Mouse (Mus musculus): ENCODE measurements around the gene Josd1. TPM values are rescaled to one million over a fixed set of nuclear protein-coding genes. Genes with fewer than 3 reads are reported as not detected.

Gene Josd1
- polyA plus RNA-seq, 1 experiment from 2014 or later = 32.7 TPM

- Histone ChIP-seq H3K4me2 (replicated peaks) (peak within 1 kb of the TSS; percentile 83), H3K9me3 (no peaks in the 10 kb centered on the region), H3K9ac (peak within 1 kb of the TSS; percentile 78), H3K27ac (peak within 1 kb of the TSS; percentile 68; the same call in 1 of the 2 replicates), H3K36me3 (peaks cover 9% of the 10 kb centered on the region; the same call in 1 of the 2 replicates), H3K4me3 (peak within 1 kb of the TSS; percentile 71), H3K4me1 (peaks cover 40% of the 10 kb centered on the region), H3K27me3 (no peaks in the 10 kb centered on the region)
- ATAC-seq (ENCODE audit: insufficient number of reproducible peaks, insufficient read depth, low FRiP score, low TSS enrichment) = peak; percentile 97
- WGBS = 1% methylated on average over 45 of the region's 45 CpGs
Measured at GRCm38 (mm10) chr15:79690426-79691022, 2.8 kb upstream of the Josd1 start, which contains the start of gene Gtpbp1. Gene Gtpbp1, plus strand, starts transcription at chr15:79690845.

- peak overlapping the region; percentile 71 for H3K4me3 ChIP-seq
- ATAC-seq (ENCODE audit: insufficient number of reproducible peaks, insufficient read depth, low FRiP score, low TSS enrichment) = no peak
- WGBS = 14% methylated on average over 24 of the region's 24 CpGs
- no peaks in the 10 kb centered on the region for H3K9me3 ChIP-seq
- H3K27ac ChIP-seq = no peak overlapping the region
- no peak overlapping the region for H3K9ac ChIP-seq
- peaks cover 47% of the 10 kb centered on the region for H3K4me1 ChIP-seq
- no peaks in the 10 kb centered on the region for H3K27me3 ChIP-seq
- H3K4me2 ChIP-seq (replicated peaks) = peak overlapping the region; percentile 83
- H3K36me3 ChIP-seq = peaks cover 9% of the 10 kb centered on the region; the same call in 1 of the 2 replicates
Measured at GRCm38 (mm10) chr15:79689662-79690425, 2.1 kb upstream of the Josd1 start.

- Histone ChIP-seq H3K36me3 (no peaks in the 10 kb centered on the region), H3K4me1 (peaks cover 58% of the 10 kb centered on the region), H3K9me3 (no peaks in the 10 kb centered on the region), H3K4me3 (peak overlapping the region; percentile 77), H3K9ac (peak overlapping the region; percentile 89), H3K4me2 (replicated peaks) (peak overlapping the region; percentile 78), H3K27me3 (no peaks in the 10 kb centered on the region), H3K27ac (peak overlapping the region; percentile 97)
- 3% methylated on average over 8 of the region's 8 CpGs for WGBS
- ATAC-seq (ENCODE audit: insufficient number of reproducible peaks, insufficient read depth, low FRiP score, low TSS enrichment) = no peak
Measured at GRCm38 (mm10) chr15:79688268-79688956, 693 bp upstream of the Josd1 start.

- peaks cover 60% of the 10 kb centered on the region for H3K4me1 ChIP-seq
- H3K4me2 ChIP-seq (replicated peaks) = peak overlapping the region; percentile 78
- peak overlapping the region; percentile 77 for H3K4me3 ChIP-seq
- peak overlapping the region; percentile 89 for H3K9ac ChIP-seq
- ATAC-seq (ENCODE audit: insufficient number of reproducible peaks, insufficient read depth, low FRiP score, low TSS enrichment) = no peak
- H3K27me3 ChIP-seq = no peaks in the 10 kb centered on the region
- no peaks in the 10 kb centered on the region for H3K36me3 ChIP-seq
- no peaks in the 10 kb centered on the region for H3K9me3 ChIP-seq
- WGBS = 0% methylated on average over 33 of the region's 33 CpGs
- peak overlapping the region; percentile 97 for H3K27ac ChIP-seq
Measured at GRCm38 (mm10) chr15:79687175-79687574, 544 bp downstream of the Josd1 start.

GRCm38 (mm10) chr15:79686046-79686869, 1.5 kb downstream of the Josd1 start:
- Histone ChIP-seq H3K4me2 (replicated peaks) (peak overlapping the region; percentile 78), H3K9ac (peak overlapping the region; percentile 89), H3K36me3 (no peaks in the 10 kb centered on the region), H3K4me3 (peak overlapping the region; percentile 77), H3K27me3 (no peaks in the 10 kb centered on the region), H3K4me1 (peaks cover 55% of the 10 kb centered on the region), H3K9me3 (no peaks in the 10 kb centered on the region), H3K27ac (0 out of 2 replicates have a peak overlapping the region, but pooled peaks have one; percentile 18)
- ATAC-seq (ENCODE audit: insufficient number of reproducible peaks, insufficient read depth, low FRiP score, low TSS enrichment) = no peak
- WGBS = 16% methylated on average over 15 of the region's 15 CpGs

GRCm38 (mm10) chr15:79685141-79685641, 2.5 kb downstream of the Josd1 start:
- WGBS = 29% methylated on average over 6 of the region's 6 CpGs
- Histone ChIP-seq H3K27ac (no peak overlapping the region), H3K27me3 (no peaks in the 10 kb centered on the region)

GRCm38 (mm10) chr15:79684616-79685015, 3.1 kb downstream of the Josd1 start:
- Histone ChIP-seq H3K9me3 (no peaks in the 10 kb centered on the region), H3K4me2 (replicated peaks) (peak overlapping the region; percentile 78), H3K4me1 (peaks cover 54% of the 10 kb centered on the region), H3K36me3 (no peaks in the 10 kb centered on the region), H3K9ac (peak overlapping the region; percentile 89; the same call in 1 of the 2 replicates), H3K4me3 (peak overlapping the region; percentile 77), H3K27me3 (no peaks in the 10 kb centered on the region), H3K27ac (no peak overlapping the region)
- 78% methylated on average over 6 of the region's 6 CpGs for WGBS
- ATAC-seq (ENCODE audit: insufficient number of reproducible peaks, insufficient read depth, low FRiP score, low TSS enrichment) = no peak

More at GRCm38 (mm10) chr15:79685141-79685641, 2.5 kb downstream of the Josd1 start:
- Histone ChIP-seq H3K4me2 (replicated peaks) (peak overlapping the region; percentile 78), H3K4me1 (peaks cover 55% of the 10 kb centered on the region), H3K36me3 (no peaks in the 10 kb centered on the region), H3K4me3 (peak overlapping the region; percentile 77), H3K9ac (peak overlapping the region; percentile 89), H3K9me3 (no peaks in the 10 kb centered on the region)
- no peak for ATAC-seq (ENCODE audit: insufficient number of reproducible peaks, insufficient read depth, low FRiP score, low TSS enrichment)

- peak overlapping the region; percentile 77; the same call in 1 of the 2 replicates for H3K4me3 ChIP-seq
- peak overlapping the region; percentile 78 for H3K4me2 ChIP-seq (replicated peaks)
- peaks cover 50% of the 10 kb centered on the region for H3K4me1 ChIP-seq
- WGBS = 75% methylated on average over 19 of the region's 19 CpGs
- no peak overlapping the region for H3K27ac ChIP-seq
- ATAC-seq (ENCODE audit: insufficient number of reproducible peaks, insufficient read depth, low FRiP score, low TSS enrichment) = no peak
- no peaks in the 10 kb centered on the region for H3K27me3 ChIP-seq
- no peaks in the 10 kb centered on the region for H3K9me3 ChIP-seq
- no peak overlapping the region; the same call in 1 of the 2 replicates for H3K9ac ChIP-seq
- H3K36me3 ChIP-seq = no peaks in the 10 kb centered on the region
Measured at GRCm38 (mm10) chr15:79683707-79684465, 3.8 kb downstream of the Josd1 start.

GRCm38 (mm10) chr15:79683146-79683545, 4.6 kb downstream of the Josd1 start:
- Histone ChIP-seq H3K27ac (no peak overlapping the region), H3K36me3 (no peaks in the 10 kb centered on the region), H3K4me2 (replicated peaks) (no peak overlapping the region), H3K9ac (0 out of 2 replicates have a peak overlapping the region, but pooled peaks have one; percentile 15), H3K9me3 (no peaks in the 10 kb centered on the region), H3K4me3 (no peak overlapping the region), H3K27me3 (no peaks in the 10 kb centered on the region), H3K4me1 (peaks cover 45% of the 10 kb centered on the region)
- WGBS = 89% methylated on average over 6 of the region's 6 CpGs
- ATAC-seq (ENCODE audit: insufficient number of reproducible peaks, insufficient read depth, low FRiP score, low TSS enrichment) = no peak

GRCm38 (mm10) chr15:79681973-79682372, 5.7 kb downstream of the Josd1 start:
- Histone ChIP-seq H3K27me3 (no peaks in the 10 kb centered on the region), H3K27ac (no peak overlapping the region), H3K9me3 (no peaks in the 10 kb centered on the region), H3K4me2 (replicated peaks) (no peak overlapping the region), H3K9ac (no peak overlapping the region), H3K36me3 (peaks cover 2% of the 10 kb centered on the region; the same call in 1 of the 2 replicates), H3K4me3 (no peak overlapping the region), H3K4me1 (peaks cover 45% of the 10 kb centered on the region)
- 89% methylated on average over 4 of the region's 4 CpGs for WGBS
- ATAC-seq (ENCODE audit: insufficient number of reproducible peaks, insufficient read depth, low FRiP score, low TSS enrichment) = no peak

Measured in embryonic facial prominence, embryonic 12.5 days (tissue).